Mouse (Mus musculus): Measurements from ENCODE around the gene Unc93a2. TPM values are rescaled to one million over a fixed set of nuclear protein-coding genes. Genes with fewer than 3 reads are reported as not detected.
"Not testable (repeated sequence)": the region's sequence is repeated elsewhere in the genome, so short reads cannot be mapped to it uniquely, and the experiment has no call there.

The Unc93a2 gene
- polyA plus RNA-seq (2012; rRNA removed): 0.03 and 0.06 TPM in 2 replicates

DNA sequence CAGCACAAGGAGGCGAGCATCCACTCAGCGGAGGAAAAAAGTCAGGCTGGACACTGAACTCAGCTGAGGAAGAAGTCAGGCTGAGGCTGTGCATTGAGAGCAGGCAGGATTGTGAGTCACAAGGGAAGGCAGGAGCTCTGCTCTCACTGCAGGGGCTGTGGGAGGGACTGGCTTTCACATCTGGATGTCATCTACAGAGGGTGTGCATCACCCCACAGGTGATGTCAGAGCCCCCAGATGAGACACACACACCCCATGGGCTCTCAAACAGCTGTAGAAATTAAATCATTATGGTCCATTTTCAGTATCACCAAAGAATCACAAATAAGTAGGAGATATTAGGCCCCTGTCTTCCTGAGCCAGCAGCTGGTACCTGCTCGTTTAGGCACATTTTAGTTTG lies at the start of gene Unc93a2:
TSS of gene Unc93a2 (minus strand) at position 101 of the 400 bp plus-strand sequence.
- not testable (repeated sequence) for DNase-seq (ENCODE audit: low spot score)

DNA sequence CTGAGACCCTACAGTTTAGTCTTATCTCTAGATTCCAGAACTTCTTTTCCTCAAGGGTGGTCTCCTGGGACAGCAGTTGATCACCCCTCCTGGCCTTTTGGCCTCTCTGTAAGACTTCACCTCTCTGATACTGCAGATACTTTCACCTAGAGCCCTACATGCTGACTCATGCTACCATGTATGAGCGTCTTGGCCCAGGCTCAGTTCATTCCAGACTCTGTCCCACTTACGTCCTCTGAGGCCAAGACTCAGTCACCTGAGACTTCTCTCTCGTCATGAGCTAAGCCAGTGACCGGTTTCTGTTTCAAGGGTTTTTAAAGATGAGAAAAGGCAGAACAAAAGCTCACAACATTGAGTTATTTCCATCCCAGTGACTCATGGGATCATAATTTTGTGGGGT lies 48.9 kb upstream of the Unc93a2 start:
- not testable (repeated sequence) for DNase-seq (ENCODE audit: low spot score)

DNA sequence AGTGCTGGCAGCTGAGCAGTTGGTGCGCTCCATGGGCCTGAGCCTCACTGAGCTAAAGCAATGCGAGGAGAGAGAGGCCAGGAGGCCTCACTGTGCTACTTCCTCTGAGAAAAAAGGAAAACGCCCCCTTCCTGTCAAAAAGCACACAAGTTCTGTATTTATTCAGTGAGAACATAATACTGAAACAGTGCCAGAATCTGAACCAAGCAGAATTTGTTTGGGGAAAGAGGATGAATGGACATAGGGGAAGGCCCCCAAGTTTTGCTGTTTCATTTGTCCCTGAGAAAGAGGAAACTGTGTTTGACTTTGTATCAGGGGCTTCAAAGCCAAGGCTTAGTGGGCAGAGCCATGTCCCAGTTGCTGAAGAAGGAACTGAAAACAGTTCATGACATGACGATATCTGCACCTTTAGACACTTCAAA lies 45.0 kb upstream of the Unc93a2 start:
- DNase-seq (ENCODE audit: low spot score): not testable (repeated sequence)

DNA sequence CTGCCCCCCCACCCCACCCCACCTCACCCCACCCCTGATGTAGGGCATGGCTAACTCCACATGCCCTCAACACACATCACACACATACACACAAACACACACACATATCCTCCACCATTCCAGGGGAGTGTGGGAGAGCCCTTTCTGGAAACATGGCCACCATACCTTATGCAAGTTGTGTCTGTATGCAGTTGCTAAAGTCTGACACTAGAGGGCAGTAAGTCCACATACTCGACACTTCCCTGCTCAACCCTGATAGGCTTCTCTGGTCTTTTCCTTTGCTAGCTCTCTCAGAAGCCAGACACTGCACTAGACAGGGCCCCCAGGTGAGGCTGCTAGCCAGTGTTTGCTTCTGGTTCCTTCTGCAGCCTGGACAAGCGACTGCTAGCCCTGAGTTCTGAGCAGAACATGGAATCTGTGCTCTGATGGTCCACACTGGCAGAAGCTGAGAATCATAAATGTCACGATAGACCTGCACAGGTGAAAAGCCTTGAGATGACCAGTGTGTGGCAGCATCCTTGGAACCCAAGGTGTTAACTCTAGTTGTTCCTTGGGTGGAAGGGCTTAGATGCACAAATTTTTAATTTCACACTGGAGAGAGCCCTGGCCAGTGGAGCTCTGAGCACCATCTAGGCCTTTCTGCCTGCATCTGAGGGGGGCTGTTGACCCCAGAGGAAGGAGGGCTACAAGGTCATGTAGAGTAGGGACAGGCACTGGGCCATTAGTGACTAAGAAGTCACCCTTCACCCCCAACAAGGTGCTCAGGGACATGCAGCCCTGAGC lies 35.1 kb upstream of the Unc93a2 start:
- not testable (repeated sequence) for DNase-seq (ENCODE audit: low spot score)

DNA sequence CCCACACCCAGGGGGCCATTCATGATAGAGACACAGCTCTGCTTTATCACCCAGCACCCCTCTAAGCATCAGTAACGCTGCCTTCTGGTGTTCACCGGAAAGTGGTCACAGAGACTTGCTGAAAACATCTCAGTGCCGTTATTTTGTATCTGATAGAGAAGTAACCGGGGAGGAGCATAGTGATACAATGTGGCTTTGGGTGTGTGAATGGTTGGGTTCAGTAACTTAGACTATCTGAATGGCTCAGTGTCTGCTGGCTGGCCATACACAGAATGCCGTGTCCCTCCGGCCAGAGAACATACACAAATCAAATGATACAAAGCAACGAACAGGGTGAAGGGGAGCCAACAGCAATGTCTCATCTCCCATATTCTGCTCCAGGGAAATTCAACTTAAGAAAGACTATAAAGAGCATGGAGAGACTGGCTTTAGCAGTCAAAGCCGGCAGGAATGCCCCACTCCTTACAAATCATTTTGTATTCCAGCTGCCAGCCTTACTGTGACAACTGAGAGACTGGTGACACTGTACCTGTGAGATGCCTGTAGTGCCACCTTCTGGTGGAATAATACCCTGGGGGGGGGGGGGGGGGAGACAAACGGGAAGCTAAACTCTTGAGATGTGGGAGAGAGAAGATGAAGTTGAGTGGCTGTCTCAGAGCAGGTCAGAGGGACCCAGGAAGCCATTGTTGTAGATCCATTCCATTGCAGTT lies 29.5 kb upstream of the Unc93a2 start:
- not testable (repeated sequence) for DNase-seq (ENCODE audit: low spot score)

DNA sequence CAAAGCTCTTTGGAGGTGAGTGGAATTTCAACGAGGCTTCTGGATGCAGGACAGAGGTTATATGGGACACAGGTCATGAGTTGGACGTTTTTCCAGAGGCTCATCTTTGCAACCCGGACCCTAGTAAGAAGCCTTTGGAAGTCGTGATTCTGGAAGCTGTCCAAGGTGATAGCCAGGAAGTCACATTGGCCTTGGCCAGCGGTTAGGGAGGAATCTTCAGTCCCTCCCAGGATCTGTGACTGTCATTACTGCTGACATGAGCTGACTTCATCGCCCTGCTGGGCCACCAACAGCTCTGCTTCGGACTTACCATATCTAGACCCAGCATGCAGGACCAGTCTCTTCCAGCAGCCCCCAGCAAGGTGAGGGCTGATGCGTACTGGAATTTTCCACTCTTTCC lies 28.1 kb upstream of the Unc93a2 start:
- not testable (repeated sequence) for DNase-seq (ENCODE audit: low spot score)

DNA sequence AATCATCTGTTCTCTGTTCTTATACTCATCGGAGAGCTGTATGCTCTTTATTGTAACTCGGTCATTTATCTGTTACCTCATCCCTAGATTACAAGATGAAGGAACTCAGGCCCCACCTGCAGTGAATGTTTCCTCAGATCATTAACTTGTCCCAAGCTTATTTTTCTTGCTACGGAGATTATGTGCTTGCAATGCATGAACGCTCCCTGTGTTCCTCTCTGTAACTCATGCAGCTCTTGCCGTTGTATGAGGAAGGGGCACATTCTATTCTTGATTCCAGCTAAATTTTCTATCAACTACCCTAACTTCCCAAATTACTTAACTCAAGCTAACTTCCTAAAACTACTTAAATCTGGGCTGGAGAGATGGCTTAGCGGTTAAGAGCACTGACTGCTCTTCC lies 14.5 kb upstream of the Unc93a2 start:
- not testable (repeated sequence) for DNase-seq (ENCODE audit: low spot score)

DNA sequence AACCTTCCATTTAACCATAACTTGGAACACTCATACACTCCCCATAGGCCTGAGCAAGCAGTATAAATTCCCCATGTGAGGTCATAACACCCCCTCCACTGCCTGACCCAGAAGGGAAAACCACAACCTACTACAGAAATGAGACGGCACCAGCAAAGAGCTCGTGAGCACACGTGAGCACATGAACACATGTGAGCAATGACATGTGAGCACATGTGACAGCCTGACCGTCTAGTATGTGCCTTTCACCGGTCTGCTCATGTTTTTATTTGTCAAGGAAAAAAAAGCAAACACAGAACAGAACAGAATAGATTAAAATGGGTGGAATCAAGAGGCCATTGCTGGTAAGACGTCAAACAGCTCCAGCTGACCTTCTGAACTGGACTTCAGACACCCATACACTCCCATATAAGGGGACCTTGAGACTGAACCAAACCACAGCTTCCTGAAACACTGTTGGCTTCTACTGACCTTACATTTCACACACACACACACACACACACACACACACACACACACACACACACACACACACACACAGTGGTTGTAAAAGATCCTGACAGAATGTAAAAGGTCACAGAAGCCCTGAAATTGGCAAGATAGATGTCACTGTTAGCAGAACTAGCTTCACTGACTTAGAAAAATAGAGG lies 13.1 kb upstream of the Unc93a2 start:
- DNase-seq (ENCODE audit: low spot score): not testable (repeated sequence)

DNA sequence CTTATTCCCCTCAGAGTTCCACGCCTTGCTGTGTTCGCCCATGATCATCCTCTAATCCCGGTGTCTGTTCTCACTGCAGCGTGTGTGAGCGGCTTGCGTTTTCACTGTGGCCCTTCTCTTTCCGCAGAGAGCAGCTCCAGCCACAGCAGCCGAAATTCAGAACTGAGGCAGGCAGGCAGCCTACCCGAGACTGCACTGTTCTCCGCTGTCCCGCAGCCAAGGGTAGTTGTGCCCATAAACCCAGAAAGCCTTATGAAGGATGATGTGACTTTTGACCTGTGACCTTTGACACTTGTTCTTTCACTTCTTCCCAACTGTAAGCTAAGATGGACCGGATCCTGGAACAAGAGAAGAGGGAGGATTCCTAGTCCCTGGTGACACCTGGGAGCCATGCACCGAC lies 11.8 kb upstream of the Unc93a2 start:
- DNase-seq (ENCODE audit: low spot score): not testable (repeated sequence)

DNA sequence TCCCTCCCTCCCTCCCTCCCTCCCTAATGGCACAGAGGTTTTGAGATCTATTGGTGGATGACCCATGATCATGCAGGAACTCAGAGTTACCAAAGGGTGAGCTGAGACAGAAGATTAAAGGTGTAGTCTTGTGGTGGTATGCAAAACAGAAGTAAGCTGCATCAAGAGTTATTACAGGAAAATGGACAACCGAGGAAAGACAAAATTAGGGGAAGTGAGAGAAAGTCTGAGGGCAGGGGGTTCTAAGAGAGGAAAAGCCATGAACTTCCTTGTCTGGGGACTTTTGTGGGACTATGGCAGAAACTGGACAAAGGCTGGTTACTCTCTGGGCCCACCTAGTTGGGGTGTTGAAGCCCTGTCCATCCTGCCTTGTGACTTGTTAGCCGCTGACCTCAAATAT lies 11.0 kb upstream of the Unc93a2 start:
- not testable (repeated sequence) for DNase-seq (ENCODE audit: low spot score)

DNA sequence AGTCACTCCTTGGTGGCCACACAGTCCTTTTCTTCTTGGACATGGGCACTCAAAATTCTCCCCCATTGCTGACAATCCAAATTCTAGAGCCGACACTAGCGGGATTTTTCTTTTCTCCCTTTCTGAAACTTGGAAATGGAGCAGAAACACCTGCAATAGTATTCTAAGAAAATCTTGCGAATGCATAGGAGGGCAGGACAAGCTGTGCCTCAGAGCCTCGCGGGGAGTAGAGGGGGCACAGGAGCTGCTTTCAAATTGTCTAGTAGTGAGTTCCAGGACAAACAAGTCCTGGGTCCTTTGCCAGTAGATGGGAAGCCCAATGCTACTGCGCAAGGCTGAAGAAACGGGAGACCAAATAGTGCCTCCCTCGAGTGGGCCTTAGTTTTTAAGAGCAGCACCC lies 10.4 kb upstream of the Unc93a2 start:
- DNase-seq (ENCODE audit: low spot score): not testable (repeated sequence)

DNA sequence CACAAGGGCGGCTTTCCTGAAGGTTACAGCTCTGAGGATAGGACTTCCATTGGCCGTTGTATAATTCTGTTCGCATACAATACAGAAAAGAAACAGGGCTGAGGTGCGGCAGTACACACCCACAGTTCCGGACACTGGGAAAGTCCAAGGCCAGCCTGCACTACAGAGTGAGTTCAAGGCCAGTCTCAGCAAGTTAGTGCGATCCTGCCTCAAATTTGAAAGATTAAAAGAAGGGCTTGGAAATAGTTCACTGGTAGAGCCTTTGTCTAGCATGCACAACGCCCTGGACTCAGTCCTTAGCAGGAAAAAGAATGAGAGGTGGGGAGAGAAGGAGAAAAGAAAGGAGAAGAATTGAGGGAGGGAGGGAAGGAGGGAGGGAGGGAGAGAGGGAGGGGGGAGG lies 9.9 kb upstream of the Unc93a2 start:
- not testable (repeated sequence) for DNase-seq (ENCODE audit: low spot score)

DNA sequence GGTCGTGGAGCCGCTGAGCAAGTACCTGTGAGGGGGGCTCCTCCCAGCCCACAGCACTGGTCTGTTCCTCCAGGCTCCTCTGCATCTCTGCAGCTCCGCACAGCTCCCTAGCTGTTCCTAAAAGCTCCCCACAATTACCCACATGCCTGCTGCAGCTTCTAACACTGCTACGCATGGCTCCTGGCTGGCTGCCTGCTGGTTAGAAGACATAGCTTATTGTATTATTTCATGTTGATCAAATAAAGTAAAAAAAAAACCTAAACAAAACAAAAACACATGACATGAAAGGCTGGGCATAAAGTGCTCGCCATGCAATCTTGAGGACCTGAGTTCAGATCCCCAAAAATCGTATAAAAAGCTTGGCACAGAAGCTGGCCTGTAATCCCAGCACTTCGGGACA lies 4.6 kb upstream of the Unc93a2 start:
- not testable (repeated sequence) for DNase-seq (ENCODE audit: low spot score)

DNA sequence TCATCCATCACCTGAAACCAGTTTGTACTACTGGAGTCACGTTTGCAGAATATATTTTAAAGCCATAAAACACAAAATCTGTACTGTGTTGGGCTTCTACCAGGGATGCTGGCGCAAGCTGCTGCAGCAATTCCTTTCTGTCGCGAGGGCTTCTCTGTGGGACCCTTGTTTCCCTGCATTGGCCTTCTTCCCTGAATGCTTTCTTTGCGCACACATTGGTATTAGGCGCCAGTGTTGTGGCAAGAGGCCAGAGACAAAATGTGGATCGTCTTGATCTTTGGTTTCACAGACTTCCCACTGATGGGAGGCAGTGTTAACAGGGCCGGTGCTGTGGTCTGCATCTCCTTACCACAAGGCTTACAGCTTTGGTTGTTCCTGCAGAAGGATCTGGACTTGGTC lies 3.7 kb upstream of the Unc93a2 start:
- DNase-seq (ENCODE audit: low spot score): not testable (repeated sequence)

DNA sequence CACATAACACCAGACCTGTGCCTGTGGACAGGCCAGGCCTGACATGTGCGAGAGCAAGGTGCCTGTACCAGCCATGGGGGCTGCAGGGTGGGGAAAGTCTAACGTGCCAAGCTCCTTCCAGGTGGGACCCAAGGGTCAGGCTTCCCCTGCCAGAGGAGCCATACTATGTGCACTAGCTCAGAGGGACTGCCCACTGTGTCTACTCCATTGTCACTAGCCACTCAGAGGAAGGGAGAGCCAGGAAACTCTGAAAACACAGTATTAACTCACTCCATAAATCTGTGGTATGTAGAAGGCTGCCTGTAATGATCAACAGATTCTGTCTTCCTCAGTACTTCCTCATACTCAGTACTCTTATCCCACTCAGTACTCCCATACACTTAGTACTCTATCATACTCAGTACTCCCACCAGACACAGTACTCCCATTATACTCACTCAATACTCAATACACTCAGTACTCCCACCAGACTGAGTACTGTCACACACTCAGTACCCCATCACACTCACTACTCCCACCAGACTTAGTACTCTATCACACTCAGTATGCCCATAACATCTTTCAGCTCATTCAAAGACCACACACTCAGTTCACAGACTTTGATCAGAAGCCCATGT lies 3.2 kb upstream of the Unc93a2 start:
- not testable (repeated sequence) for DNase-seq (ENCODE audit: low spot score)

DNA sequence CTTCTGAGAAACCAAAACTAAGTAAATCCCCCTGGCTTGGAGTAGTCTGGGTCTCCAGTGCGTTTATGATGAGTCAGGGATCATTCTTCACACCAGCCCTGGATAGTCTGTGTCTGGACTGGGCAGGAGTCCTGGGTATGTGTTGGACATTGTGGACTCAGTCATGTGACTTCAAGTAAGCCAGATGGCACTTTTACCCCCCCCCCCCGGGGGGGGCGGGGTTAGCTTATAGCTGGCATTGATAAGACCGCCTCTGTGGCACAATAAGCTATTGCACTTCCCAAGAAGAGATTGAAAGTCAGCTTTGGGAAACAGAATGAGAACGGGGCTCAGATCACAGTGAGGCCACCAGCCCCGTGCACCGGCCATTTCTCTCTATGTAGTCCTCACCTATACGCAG lies 752 bp upstream of the Unc93a2 start:
- DNase-seq (ENCODE audit: low spot score): not testable (repeated sequence)

DNA sequence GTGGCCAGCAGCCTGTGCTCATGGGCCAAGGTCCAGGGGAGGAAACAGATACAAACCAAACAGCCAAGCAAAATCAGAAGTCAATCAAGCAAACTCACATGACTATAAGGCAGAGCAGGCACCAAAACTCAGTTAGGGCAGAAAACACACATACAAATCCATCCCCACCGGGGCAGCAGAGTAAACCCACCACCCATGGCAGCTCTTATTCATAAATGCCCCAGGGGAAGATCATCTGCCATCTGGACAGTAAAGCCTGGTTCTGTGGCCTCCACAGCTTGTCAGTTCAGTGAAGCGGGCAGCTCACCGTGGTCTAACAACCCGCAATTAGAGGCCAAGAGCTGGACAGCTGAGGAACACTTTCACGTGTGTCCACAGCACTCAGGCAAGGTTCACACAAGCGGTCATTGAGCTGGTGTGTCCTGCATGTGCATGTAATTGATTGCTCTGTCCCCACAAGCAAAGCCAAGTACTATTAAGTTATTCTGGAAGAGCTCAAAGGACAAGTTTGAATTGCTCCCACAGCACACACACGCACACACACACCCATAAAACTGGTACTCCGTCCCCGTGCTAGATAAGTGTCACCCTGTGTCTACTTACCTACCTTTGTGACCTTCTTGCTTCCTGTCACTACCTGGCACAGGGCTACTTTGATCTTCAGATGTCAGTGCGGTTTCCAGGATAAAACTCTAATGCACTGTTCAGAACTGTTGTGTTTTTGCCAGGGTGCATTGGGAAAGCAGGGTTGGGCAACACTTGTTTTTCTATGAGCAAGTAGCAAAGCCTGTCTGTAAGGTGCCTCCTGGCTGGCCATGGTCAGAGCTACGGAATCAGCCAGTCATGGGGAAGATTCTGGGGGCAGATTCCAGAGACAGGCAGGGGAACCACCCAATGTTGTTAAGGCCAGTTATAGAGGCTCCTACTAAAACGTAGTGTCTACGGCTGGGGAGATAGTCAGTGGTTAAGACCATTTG lies 1.8 kb downstream of the Unc93a2 start:
- not testable (repeated sequence) for DNase-seq (ENCODE audit: low spot score)

DNA sequence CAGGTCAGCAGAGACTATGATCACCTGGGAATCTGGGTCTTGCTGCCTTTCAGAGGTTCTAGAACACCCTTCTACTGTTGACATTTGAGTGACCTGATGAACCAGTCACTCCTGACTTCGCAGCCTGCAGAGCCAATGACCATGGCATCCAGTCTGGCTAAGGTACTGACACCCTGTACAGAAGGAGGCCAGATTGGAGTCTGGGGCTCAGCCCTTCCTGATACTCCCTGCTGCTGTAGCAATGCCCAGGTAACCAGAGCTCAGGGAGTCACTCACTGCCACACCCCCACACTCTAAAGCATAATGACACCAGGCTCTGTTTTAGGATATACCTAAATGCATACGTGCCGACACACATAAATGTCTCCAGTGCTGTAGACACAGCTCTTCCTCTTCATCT lies 2.6 kb downstream of the Unc93a2 start:
- DNase-seq (ENCODE audit: low spot score): not testable (repeated sequence)

DNA sequence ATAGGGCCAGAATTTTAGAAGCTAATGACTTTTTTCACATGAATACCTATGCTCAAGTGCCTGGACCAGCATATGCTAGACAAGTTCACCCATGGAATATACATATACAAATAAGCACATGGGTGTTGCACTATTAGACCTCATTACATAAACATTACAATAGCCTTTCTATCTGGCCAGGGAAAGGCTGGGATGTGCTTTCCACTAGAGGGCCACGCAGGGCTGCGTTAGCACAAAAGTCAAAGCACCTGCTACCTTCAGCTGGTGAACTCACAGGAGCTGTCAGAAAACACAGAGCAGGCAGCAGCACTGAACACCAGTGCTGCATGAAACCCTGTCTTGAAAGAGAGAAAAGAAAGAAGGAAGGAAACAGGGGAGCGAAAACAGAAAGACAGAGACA lies 7.4 kb downstream of the Unc93a2 start:
- DNase-seq (ENCODE audit: low spot score): not testable (repeated sequence)

DNA sequence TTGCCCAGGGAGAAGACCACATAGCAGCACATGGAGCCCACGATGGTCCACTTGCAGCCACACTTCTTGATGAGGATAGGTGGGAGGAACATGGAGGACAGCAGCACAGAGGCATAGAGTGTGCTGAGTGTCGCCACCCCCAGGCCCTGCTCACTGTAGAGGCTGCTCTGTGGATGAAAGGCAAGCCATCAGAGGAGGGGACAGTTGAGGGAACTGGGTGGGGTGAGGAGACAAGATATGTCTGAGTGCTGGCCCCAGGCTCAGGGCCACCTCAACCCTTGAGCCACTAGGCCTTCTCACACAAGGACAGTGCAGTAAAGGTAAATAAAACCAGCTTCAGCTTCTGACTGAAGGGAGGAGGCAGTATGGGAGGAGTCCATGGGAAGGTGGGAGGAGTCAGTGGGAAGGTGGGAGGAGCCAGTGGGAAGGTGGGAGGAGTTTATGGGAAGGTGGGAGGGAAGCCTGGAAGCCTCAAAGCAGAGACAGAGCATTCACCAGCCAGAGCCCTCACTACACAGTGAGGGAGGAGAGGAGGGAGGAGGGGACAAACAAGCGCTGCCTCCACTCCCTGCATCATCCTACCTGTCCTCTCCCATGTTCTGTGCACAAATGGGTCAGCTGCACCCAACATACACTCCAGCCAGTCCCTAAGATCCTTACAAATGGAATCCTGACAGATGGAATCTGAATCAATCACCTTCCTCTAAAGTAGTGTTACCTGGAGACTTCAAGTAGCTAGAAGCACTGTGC lies 8.1 kb downstream of the Unc93a2 start:
- DNase-seq (ENCODE audit: low spot score): not testable (repeated sequence)

Measured in urinary bladder, adult 2 months (tissue).